Mouse (Mus musculus): ENCODE results near the gene Ubap2l.

DNA sequence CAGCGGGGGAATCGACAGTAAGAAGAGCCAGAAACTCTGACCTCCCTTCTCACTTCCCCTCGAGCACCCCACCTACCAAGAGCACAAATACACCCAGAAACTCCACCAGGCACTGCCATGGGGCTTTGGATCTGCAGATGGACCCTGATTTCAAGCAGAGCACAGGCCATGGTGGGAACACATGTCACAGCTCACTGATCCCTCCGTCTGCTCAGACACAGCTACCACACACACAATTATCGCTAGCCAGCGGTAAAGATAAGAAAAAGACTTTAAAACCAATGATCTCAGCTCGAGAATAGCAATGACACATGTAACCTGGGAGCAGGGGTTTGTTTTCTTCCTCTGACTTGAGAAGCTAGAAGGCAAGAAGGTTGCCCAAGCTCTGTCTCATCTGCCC is 83.9 kb downstream of the Ubap2l start:
- TF ChIP-seq POLR2A (IDR thresholded peaks at IDR 0.05; ENCODE audit: extremely low read depth, insufficient read depth, low read length) (no peak), CTCF (IDR thresholded peaks at IDR 0.05; ENCODE audit: extremely low read depth, insufficient read depth, low read length) (no peak)
